Mouse (Mus musculus) limb, embryonic 11.5 days (tissue): ENCODE data around the gene Trim72. TPM values are rescaled to one million over a fixed set of nuclear protein-coding genes. Genes with fewer than 3 reads are reported as not detected.
"Not testable (repeated sequence)": the region's sequence is repeated elsewhere in the genome, so short reads cannot be mapped to it uniquely, and the experiment has no call there.

Experiments
- ATAC-seq: fragments of 200-750 bp; cut with Nextera tagmentation; 2 replicates; pipeline ENCODE4 v1.8.0; 2017; ENCODE audit warnings: low read depth; ENCODE audit not compliant: insufficient number of reproducible peaks, low FRiP score, low TSS enrichment
- DNase-seq: peaks from one replicate; pipeline ENCODE4 v3.0.0-alpha.2; 2015; ENCODE audit warnings: low spot score
- H3K27ac ChIP-seq: fragments of 300-500 bp; sonication (generic); replicated peaks from 2 replicates; pipeline ENCODE4 v1.5.1; 2014; ENCODE audit warnings: low read depth, mild to moderate bottlenecking, low read length
- H3K27me3 ChIP-seq: fragments of 300-500 bp; sonication (generic); 2 replicates; pipeline ENCODE4 v1.6.1; 2014; ENCODE audit warnings: mild to moderate bottlenecking, low read length, mixed read lengths; ENCODE audit not compliant: control insufficient read depth, insufficient read depth
- H3K36me3 ChIP-seq: fragments of 300-500 bp; sonication (generic); 2 replicates; pipeline ENCODE4 v1.6.1; 2014; ENCODE audit warnings: mild to moderate bottlenecking, low read length, moderate library complexity, mixed read lengths; ENCODE audit not compliant: control insufficient read depth, insufficient read depth
- H3K4me1 ChIP-seq: fragments of 300-500 bp; sonication (generic); 2 replicates; pipeline ENCODE4 v1.6.1; 2014; ENCODE audit warnings: low read length, mixed read lengths; ENCODE audit not compliant: control insufficient read depth, insufficient read depth
- H3K4me2 ChIP-seq: fragments of 300-500 bp; sonication (generic); 2 replicates; pipeline ENCODE4 v1.6.1; 2014; ENCODE audit warnings: low read depth, mild to moderate bottlenecking, moderate library complexity; ENCODE audit not compliant: severe bottlenecking
- H3K4me3 ChIP-seq: fragments of 300-500 bp; sonication (generic); 2 replicates; pipeline ENCODE4 v1.5.1; 2014; ENCODE audit warnings: low read depth, low read length
- H3K9ac ChIP-seq: fragments of 300-500 bp; sonication (generic); 2 replicates; pipeline ENCODE4 v1.6.1; 2014; ENCODE audit warnings: mild to moderate bottlenecking, low read length
- H3K9me3 ChIP-seq: fragments of 300-500 bp; sonication (generic); 2 replicates; pipeline ENCODE4 v1.6.1; 2016; ENCODE audit warnings: low read length; ENCODE audit not compliant: control insufficient read depth
- WGBS: fragments of 180-500 bp; shearing (Covaris S2); extraction: QIAGEN DNeasy Blood & Tissue Kit; methylation state at CpG from one replicate; pipeline ENCODE4 v1.1.7; 2014; 5-methylcytosine and 5-hydroxymethylcytosine counted together
- polyA plus RNA-seq: library from polyadenylated mRNA; unstranded; fragments of >200 nt; fragmentation: Nextera tagmentation; extraction: Ambion mirVana; gene quantifications from 2 replicates; pipeline ENCODE4 v1.2.1, GENCODE M21; 2014

The Trim72 gene
- polyA plus RNA-seq, 1 experiment from 2014 or later, result 0.20 TPM

DNA sequence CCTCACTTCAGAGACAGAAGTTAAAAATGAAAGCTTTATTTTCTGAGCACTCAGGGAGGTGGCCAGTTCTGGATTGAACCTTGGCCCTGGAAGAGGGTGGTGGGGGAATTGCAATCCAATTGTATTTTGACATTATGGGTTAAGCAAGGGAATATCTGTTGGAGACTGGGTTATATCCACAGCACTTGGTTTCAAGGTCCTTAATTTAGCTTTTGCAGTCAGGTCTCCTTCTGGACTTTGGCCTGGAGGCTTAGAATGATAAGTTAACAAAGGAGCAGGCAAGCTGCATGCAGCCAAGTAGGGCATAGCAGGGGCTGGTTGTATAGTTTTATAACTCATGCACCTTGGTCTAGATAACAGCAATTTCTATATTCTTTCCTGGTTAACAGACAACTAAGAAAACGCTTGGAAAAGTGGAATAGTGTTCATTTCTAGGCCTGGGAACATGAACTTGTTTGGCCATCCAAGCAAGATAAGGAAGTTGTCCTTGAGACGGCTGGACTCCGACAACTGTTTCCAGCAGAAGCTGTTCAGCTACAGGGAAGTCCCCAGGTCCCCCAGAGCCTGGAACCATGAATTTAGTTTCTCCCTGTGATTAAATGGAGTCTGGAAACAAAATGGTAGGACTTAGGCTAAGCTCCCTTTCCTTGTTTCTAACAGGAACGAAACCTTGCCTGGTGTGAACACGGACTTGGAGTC is 28.7 kb downstream of the Trim72 start:
- DNase-seq, result no peak
- no peak overlapping the region for H3K27ac ChIP-seq
- H3K4me2 ChIP-seq, result no peak overlapping the region
- WGBS, result 93% methylated on average over 5 of the region's 5 CpGs
- ATAC-seq, result no peak
- no peaks in the 10 kb centered on the region for H3K4me1 ChIP-seq
- H3K4me3 ChIP-seq, result no peak overlapping the region
- H3K9me3 ChIP-seq, result no peaks in the 10 kb centered on the region
- no peak overlapping the region for H3K9ac ChIP-seq
- no peaks in the 10 kb centered on the region for H3K27me3 ChIP-seq
- H3K36me3 ChIP-seq, result no peaks in the 10 kb centered on the region

DNA sequence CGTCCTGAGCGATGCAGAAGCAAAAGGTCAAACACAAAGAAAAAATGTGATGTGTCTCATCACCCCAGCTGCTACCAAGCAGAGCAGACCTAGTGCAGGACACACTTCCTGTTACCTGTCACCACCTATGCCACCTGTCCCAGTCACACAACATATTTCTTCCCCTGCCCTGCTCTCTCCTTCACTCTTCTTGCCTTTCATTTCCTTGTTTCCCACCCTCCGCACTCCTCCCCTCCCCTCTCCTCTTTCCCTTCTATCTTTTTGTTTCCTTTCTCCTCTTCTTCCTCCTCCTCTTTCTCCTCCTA is 29.2 kb downstream of the Trim72 start:
- WGBS, result 88% methylated on average over 3 of the region's 3 CpGs
- Histone ChIP-seq H3K9me3 (no peaks in the 10 kb centered on the region), H3K27ac (no peak overlapping the region), H3K4me3 (no peak overlapping the region), H3K4me1 (no peaks in the 10 kb centered on the region), H3K36me3 (no peaks in the 10 kb centered on the region), H3K27me3 (no peaks in the 10 kb centered on the region), H3K9ac (no peak overlapping the region), H3K4me2 (no peak overlapping the region)
- DNase-seq (no peak), ATAC-seq (no peak)

DNA sequence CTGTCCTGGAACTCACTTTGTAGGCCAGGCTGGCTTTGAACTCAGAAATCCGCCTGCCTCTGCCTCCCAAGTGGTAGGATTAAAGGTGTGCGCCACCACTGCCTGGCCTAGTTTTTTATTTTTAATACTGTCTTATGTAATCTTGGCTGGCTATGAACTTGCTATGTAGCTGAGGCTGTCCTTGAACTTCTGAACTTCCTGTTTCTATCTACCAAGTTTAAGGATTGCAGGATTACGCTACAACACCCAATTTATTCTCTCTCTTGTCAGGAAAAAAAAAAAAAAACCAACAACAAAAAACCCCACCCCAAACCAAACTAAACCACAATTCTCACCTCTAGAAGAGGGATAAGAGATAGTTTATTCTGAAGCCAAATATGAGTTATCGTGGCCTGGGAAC is 29.9 kb downstream of the Trim72 start:
- 90% methylated on average over 4 of the region's 4 CpGs for WGBS
- Histone ChIP-seq H3K4me3 (no peak overlapping the region), H3K27me3 (no peaks in the 10 kb centered on the region), H3K4me1 (no peaks in the 10 kb centered on the region), H3K4me2 (no peak overlapping the region), H3K9ac (no peak overlapping the region), H3K36me3 (no peaks in the 10 kb centered on the region), H3K27ac (no peak overlapping the region), H3K9me3 (no peaks in the 10 kb centered on the region)
- DNase-seq (no peak), ATAC-seq (no peak)

DNA sequence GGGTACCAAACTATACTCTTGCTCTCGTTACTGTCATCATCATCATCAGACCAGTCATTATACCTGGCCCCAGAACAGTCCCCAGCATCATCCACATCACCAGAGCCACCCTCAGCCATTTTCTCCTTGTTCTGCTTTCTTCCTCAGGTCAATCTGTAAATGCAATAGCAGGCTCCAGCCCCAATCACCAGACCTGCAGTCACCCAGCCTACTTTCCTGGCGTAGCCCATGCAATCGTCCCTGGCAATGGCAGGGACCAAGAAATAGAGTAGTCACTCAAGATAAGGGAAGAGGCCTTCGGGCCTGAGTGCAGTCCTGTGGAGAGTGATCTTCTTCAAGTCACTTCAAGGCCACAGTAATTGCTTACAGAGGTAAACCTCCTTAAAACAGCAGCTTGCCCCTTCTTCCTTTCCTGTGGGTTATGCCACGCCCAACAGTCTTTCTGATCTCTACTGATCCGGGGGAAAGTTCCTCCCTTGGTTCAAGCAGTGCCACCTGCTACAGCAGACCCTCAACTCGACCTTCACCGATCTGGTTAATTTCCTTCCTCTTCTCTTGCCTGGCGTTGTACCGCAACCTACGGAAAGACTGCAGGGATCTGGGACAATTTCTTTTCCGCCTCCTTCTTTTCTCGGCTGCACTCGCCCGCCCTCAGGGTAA is 38.5 kb downstream of the Trim72 start:
- DNase-seq, H3K4me2 ChIP-seq, H3K9ac ChIP-seq, ATAC-seq, H3K9me3 ChIP-seq, H3K4me1 ChIP-seq, H3K27me3 ChIP-seq, H3K36me3 ChIP-seq, H3K4me3 ChIP-seq, H3K27ac ChIP-seq: not testable (repeated sequence)
- WGBS, result 83% methylated on average over 15 of the region's 15 CpGs

DNA sequence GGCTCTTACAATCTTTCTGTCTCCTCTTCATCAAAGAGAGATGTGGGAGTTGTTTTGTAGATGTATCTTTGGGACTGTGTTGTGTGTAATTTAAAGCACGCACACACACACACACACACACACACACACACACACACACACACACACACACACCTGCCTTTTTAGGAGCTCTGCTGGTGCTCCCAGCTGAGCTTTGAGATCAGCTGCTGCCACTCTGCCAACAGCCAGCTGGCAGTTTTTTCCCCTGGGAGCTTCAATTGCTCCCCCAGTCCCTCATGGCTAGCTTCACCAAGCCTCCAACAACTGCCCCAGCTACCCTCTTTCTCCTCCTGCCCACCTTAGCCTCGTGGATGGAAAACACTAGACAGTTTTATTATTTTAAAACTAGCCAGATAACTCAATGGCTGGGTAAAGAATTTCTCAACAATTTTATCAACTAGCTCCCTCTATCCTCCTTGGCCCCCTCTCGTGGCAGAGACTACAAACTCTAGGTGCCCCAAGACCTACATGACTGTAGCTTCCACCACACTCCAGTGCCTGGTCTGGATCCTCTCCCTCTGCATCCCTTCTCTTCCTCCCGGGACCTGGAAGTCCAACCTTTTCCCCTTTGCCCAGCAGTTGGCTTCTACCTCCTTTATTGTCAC is 40.5 kb downstream of the Trim72 start:
- WGBS, result 76% methylated on average over 4 of the region's 4 CpGs
- H3K9me3 ChIP-seq, result no peaks in the 10 kb centered on the region
- H3K4me1 ChIP-seq, result no peaks in the 10 kb centered on the region

DNA sequence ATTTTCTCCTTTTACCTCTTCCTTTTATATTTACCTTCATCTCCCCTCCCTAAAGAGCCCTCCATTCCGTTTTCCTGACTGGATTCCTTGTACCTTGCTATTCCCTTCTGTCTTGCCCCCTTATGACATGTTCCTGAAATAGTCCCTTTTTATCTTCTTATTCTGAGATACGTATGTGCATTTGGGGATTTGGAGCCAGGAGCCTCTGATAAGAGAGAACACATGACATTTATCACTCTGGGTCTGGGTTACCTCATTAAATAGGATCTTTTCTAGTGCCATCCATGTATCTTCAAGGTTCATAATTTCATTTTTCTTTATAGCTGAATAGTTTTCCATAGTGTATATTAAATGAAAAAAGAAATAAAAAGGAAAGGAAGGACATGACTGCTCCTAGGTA is 41.9 kb downstream of the Trim72 start:
- ATAC-seq (no peak), DNase-seq (no peak)
- no peaks in the 10 kb centered on the region for H3K9me3 ChIP-seq
- no peak overlapping the region for H3K9ac ChIP-seq
- WGBS, result 72% methylated on average over 2 of the region's 2 CpGs
- no peaks in the 10 kb centered on the region for H3K4me1 ChIP-seq
- H3K4me2 ChIP-seq, result no peak overlapping the region
- H3K36me3 ChIP-seq, result no peaks in the 10 kb centered on the region
- H3K27ac ChIP-seq, result no peak overlapping the region
- no peak overlapping the region for H3K4me3 ChIP-seq
- no peaks in the 10 kb centered on the region for H3K27me3 ChIP-seq

More for the DNA sequence above, 40.5 kb downstream of the Trim72 start:
- no peak overlapping the region for H3K4me3 ChIP-seq
- H3K27me3 ChIP-seq, result no peaks in the 10 kb centered on the region
- no peak for DNase-seq
- no peak overlapping the region for H3K4me2 ChIP-seq
- no peak overlapping the region for H3K9ac ChIP-seq
- H3K27ac ChIP-seq, result no peak overlapping the region
- no peak for ATAC-seq
- no peaks in the 10 kb centered on the region for H3K36me3 ChIP-seq

DNA sequence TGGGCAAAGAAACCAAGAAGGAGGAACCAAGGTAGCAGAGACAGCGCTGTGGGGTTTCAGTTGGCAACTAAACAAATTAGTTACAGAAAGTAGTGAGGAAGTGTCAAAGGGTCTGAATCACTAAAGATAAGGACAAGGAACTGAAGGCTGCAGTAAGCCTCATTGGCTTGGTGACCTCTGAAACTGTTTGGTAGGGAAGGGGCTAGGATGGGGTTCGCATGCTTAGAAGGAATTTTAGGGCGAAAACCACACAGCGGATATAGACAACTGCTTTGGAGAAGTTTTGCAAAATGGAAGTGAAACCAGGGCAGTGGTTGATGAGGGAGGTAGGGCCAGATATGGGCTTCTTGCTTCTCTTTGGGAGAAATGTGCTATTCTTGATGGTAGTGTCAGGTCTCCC is 45.1 kb downstream of the Trim72 start:
- no peaks in the 10 kb centered on the region for H3K27me3 ChIP-seq
- no peak overlapping the region for H3K9ac ChIP-seq
- no peaks in the 10 kb centered on the region for H3K36me3 ChIP-seq
- no peak overlapping the region for H3K4me2 ChIP-seq
- H3K4me3 ChIP-seq, result no peak overlapping the region
- no peaks in the 10 kb centered on the region for H3K9me3 ChIP-seq
- ATAC-seq (no peak), DNase-seq (no peak)
- no peaks in the 10 kb centered on the region for H3K4me1 ChIP-seq
- H3K27ac ChIP-seq, result no peak overlapping the region
- WGBS, result 94% methylated on average over 4 of the region's 4 CpGs

DNA sequence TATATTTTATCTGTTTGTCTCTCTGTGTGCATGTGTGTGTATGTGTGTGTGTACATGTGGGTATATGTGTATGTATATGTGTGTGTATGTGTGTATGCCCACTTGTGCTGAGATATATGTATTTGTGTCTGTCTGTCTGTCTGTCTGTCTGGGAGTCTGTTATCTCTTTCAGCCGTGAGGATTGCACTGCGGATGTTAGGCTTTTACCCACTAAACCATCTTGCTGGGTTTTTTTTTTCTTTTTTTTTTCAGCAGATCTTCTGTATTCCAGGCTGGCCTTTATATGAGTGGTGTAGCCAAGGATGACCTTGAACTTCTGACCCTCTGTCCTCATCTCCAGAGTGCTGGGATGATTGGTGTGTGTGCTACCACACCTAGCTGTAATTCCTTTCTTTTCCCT is 45.5 kb downstream of the Trim72 start:
- H3K27me3 ChIP-seq, result no peaks in the 10 kb centered on the region
- no peaks in the 10 kb centered on the region for H3K4me1 ChIP-seq
- no peaks in the 10 kb centered on the region for H3K9me3 ChIP-seq
- H3K27ac ChIP-seq, result no peak overlapping the region
- H3K36me3 ChIP-seq, result no peaks in the 10 kb centered on the region
- ATAC-seq (no peak), DNase-seq (no peak)
- no peak overlapping the region for H3K4me2 ChIP-seq
- WGBS, result 93% methylated on average over 2 of the region's 2 CpGs
- no peak overlapping the region for H3K4me3 ChIP-seq
- no peak overlapping the region for H3K9ac ChIP-seq
